In genomic region chr2:68470891-68471758, GRCm38 (mm10) we compare ENCODE assay signal across 8 mouse cellular contexts. TPM values are rescaled to one million over a fixed set of nuclear protein-coding genes. Genes with fewer than 3 reads are reported as not detected.
DNase-seq lines count a peak whose midpoint lies in the region; ATAC-seq lines count a peak whose summit lies in the region.

No protein-coding gene starts in this region.

- peaks cover 9% of the 10 kb centered on the region for H3K4me1 ChIP-seq in erythroblast, embryonic 14.5 days (ENCODE audit: control insufficient read depth)
- H3K4me1 ChIP-seq in intestine, embryonic 16.5 days (ENCODE audit: control insufficient read depth, insufficient read depth, low read length) = peaks cover 5% of the 10 kb centered on the region; the same call in 1 of the 2 replicates

- H3K27ac ChIP-seq in intestine, embryonic 16.5 days (ENCODE audit: low read length) = peak overlapping the region; percentile 90

- peak overlapping the region; percentile 85 for H3K9ac ChIP-seq in intestine, embryonic 16.5 days (ENCODE audit: low read depth, low read length)

- H3K27me3 ChIP-seq in erythroblast, embryonic 14.5 days (ENCODE audit: control insufficient read depth) = peaks cover 71% of the 10 kb centered on the region
- no peaks in the 10 kb centered on the region for H3K27me3 ChIP-seq in intestine, embryonic 16.5 days (replicated peaks; ENCODE audit: control insufficient read depth, insufficient read depth, low read length)

- H3K9me3 ChIP-seq in erythroblast, embryonic 14.5 days (ENCODE audit: control insufficient read depth, low read length) = peaks cover 3% of the 10 kb centered on the region; the same call in 1 of the 2 replicates
- H3K9me3 ChIP-seq in intestine, embryonic 16.5 days (ENCODE audit: control insufficient read depth, low read length) = no peaks in the 10 kb centered on the region

- no peak for ATAC-seq in erythroblast, adult 5-6 weeks (replicated peaks; ENCODE audit: low FRiP score, poor library complexity, severe bottlenecking)
- peak; percentile 73 for ATAC-seq in intestine, embryonic 16.5 days
- ATAC-seq in megakaryocyte-erythroid progenitor cell, adult 5-6 weeks (replicated peaks; ENCODE audit: low FRiP score, low TSS enrichment, poor library complexity, severe bottlenecking) = peak; percentile 32; the same call in 1 of the 2 replicates

- under 1% methylated on average over 72 of the region's 87 CpGs for WGBS in intestine, embryonic 16.5 days

- DNase-seq in embryo, embryonic 9.5 days (ENCODE audit: extremely low spot score) = peak; percentile 79
- DNase-seq in heart, adult 11 months = peak; percentile 96
- DNase-seq in left cerebral cortex, postnatal 36 days (ENCODE audit: low spot score in 2 of 2) = peak; percentile 67 to 78
- DNase-seq in right cerebral cortex, postnatal 10 days (ENCODE audit: low spot score in 2 of 2) = peak; percentile 65 to 71

- no peaks in the 10 kb centered on the region for H3K36me3 ChIP-seq in erythroblast, embryonic 14.5 days (ENCODE audit: control insufficient read depth)
- no peaks in the 10 kb centered on the region for H3K36me3 ChIP-seq in intestine, embryonic 16.5 days (ENCODE audit: control insufficient read depth, insufficient read depth, low read length)

- intact Hi-C loops in left cerebral cortex, postnatal 36 days (cut with DNase I) = loop anchor here (2.0 to 5.0 kb wide), 2 partner anchors 54 to 104 kb away; no protein-coding TSS in a partner anchor

- H3K4me3 ChIP-seq in erythroblast, embryonic 14.5 days (replicated peaks) = peak overlapping the region; percentile 53
- peak overlapping the region; percentile 84 for H3K4me3 ChIP-seq in intestine, embryonic 16.5 days (ENCODE audit: low read length)

- peak overlapping the region; percentile 99 for H3K4me2 ChIP-seq in intestine, embryonic 16.5 days (ENCODE audit: low read depth, low read length)

RNA-seq across cellular contexts. Expression of gene Stk39, which starts 0.9 kb away (rescaled TPM):
- polyA plus RNA-seq in erythroblast, embryonic 14.5 days (2012) = not detected in 2 replicates
- total RNA-seq in erythroblast, adult 5-6 weeks (2015; ENCODE audit: low replicate concordance) = 5.9 TPM in 1 of 2 replicates, not detected in the other
- total RNA-seq in erythroblast, adult 5-6 weeks (2017; ENCODE audit: low replicate concordance) = 1.0 and 3.1 TPM in 2 replicates
- 4.5 and 5.9 TPM in 2 replicates for polyA plus RNA-seq in intestine, embryonic 16.5 days (2015; fragmentation: Nextera tagmentation; extraction: Ambion mirVana)
- 10 to 100 TPM; 77.5 to 80.1 TPM for total RNA-seq in left cerebral cortex, postnatal 36 days (2021)
- total RNA-seq in megakaryocyte-erythroid progenitor cell, adult 5-6 weeks (2014; fragmentation: Nextera tagmentation) = 2.1 and 4.3 TPM in 2 replicates
- 1.3 and 1.6 TPM in 2 replicates for total RNA-seq in megakaryocyte-erythroid progenitor cell, adult 5-6 weeks (2017)

Comparison
In these comparisons a context has a peak if more than half of its experiments do, and no peak if none do; other contexts are left out.
1. RNA of gene Stk39, which starts 0.9 kb away (total RNA-seq): 77.5 to 80.1 TPM in left cerebral cortex, postnatal 36 days; 1.3 to 4.3 TPM in megakaryocyte-erythroid progenitor cell, adult 5-6 weeks and 1.0 to 5.9 TPM in erythroblast, adult 5-6 weeks; every median in the first group is over 10 times any median in the second.
2. Peak in every context shown above with its lines, with median percentiles within 50 percentile points of each other: DNase-seq.